Mouse (Mus musculus): ENCODE data around the gene Nrp1. TPM values are rescaled to one million over a fixed set of nuclear protein-coding genes. Genes with fewer than 3 reads are reported as not detected.

Nrp1 gene
- polyA plus RNA-seq, 1 experiment from 2014 or later = 144 TPM

GRCm38 (mm10) chr8:128478017-128478416 lies 119.6 kb downstream of the Nrp1 start:
- Histone ChIP-seq H3K9ac (ENCODE audit: low read length) (no peak overlapping the region), H3K27me3 (ENCODE audit: control insufficient read depth, insufficient read depth, low read depth, low read length) (no peaks in the 10 kb centered on the region), H3K4me2 (ENCODE audit: low read depth, low read length) (no peak overlapping the region), H3K9me3 (ENCODE audit: control insufficient read depth, low read length) (no peaks in the 10 kb centered on the region), H3K36me3 (ENCODE audit: control insufficient read depth, insufficient read depth, low read length) (peaks cover 25% of the 10 kb centered on the region), H3K4me3 (ENCODE audit: low read length) (no peak overlapping the region), H3K4me1 (replicated peaks; ENCODE audit: control insufficient read depth, insufficient read depth, low read length) (peaks cover 5% of the 10 kb centered on the region; the same call in 1 of the 2 replicates), H3K27ac (ENCODE audit: low read length) (peak overlapping the region; percentile 60; the same call in 1 of the 2 replicates)
- no peak for ATAC-seq (ENCODE audit: low read depth)
- 46% methylated on average over 4 of the region's 4 CpGs for WGBS

- H3K4me2 ChIP-seq (ENCODE audit: low read depth, low read length) = no peak overlapping the region
- peak; percentile 50; the same call in 1 of the 2 replicates for ATAC-seq (ENCODE audit: low read depth)
- no peak overlapping the region for H3K9ac ChIP-seq (ENCODE audit: low read length)
- no peak overlapping the region for H3K4me3 ChIP-seq (ENCODE audit: low read length)
- 51% methylated on average over 5 of the region's 5 CpGs for WGBS
- H3K27ac ChIP-seq (ENCODE audit: low read length) = peak overlapping the region; percentile 59
- H3K9me3 ChIP-seq (ENCODE audit: control insufficient read depth, low read length) = no peaks in the 10 kb centered on the region
- H3K4me1 ChIP-seq (replicated peaks; ENCODE audit: control insufficient read depth, insufficient read depth, low read length) = peaks cover 5% of the 10 kb centered on the region
- peaks cover 25% of the 10 kb centered on the region for H3K36me3 ChIP-seq (ENCODE audit: control insufficient read depth, insufficient read depth, low read length)
- no peaks in the 10 kb centered on the region for H3K27me3 ChIP-seq (ENCODE audit: control insufficient read depth, insufficient read depth, low read depth, low read length)
Measured at GRCm38 (mm10) chr8:128479309-128480013, 121.1 kb downstream of the Nrp1 start.

- Histone ChIP-seq H3K4me3 (ENCODE audit: low read length) (no peak overlapping the region), H3K4me1 (replicated peaks; ENCODE audit: control insufficient read depth, insufficient read depth, low read length) (peaks cover 5% of the 10 kb centered on the region), H3K4me2 (ENCODE audit: low read depth, low read length) (no peak overlapping the region), H3K27ac (ENCODE audit: low read length) (peak overlapping the region; percentile 33), H3K9ac (ENCODE audit: low read length) (no peak overlapping the region), H3K27me3 (ENCODE audit: control insufficient read depth, insufficient read depth, low read depth, low read length) (no peaks in the 10 kb centered on the region), H3K9me3 (ENCODE audit: control insufficient read depth, low read length) (no peaks in the 10 kb centered on the region), H3K36me3 (ENCODE audit: control insufficient read depth, insufficient read depth, low read length) (peaks cover 24% of the 10 kb centered on the region)
- 74% methylated on average over 8 of the region's 8 CpGs for WGBS
- peak; percentile 22; the same call in 1 of the 2 replicates for ATAC-seq (ENCODE audit: low read depth)
Measured at GRCm38 (mm10) chr8:128480896-128481665, 122.7 kb downstream of the Nrp1 start.

- Histone ChIP-seq H3K9ac (ENCODE audit: low read length) (no peak overlapping the region), H3K27me3 (ENCODE audit: control insufficient read depth, insufficient read depth, low read depth, low read length) (no peaks in the 10 kb centered on the region), H3K27ac (ENCODE audit: low read length) (peak overlapping the region; percentile 11), H3K4me2 (ENCODE audit: low read depth, low read length) (no peak overlapping the region), H3K9me3 (ENCODE audit: control insufficient read depth, low read length) (no peaks in the 10 kb centered on the region), H3K36me3 (ENCODE audit: control insufficient read depth, insufficient read depth, low read length) (peaks cover 12% of the 10 kb centered on the region; the same call in 1 of the 2 replicates), H3K4me1 (replicated peaks; ENCODE audit: control insufficient read depth, insufficient read depth, low read length) (peaks cover 12% of the 10 kb centered on the region), H3K4me3 (ENCODE audit: low read length) (no peak overlapping the region)
- WGBS = 62% methylated on average over 3 of the region's 3 CpGs
- ATAC-seq (ENCODE audit: low read depth) = no peak
Measured at GRCm38 (mm10) chr8:128483344-128483743, 124.9 kb downstream of the Nrp1 start.

GRCm38 (mm10) chr8:128484720-128485124 lies 126.3 kb downstream of the Nrp1 start:
- Histone ChIP-seq H3K27ac (ENCODE audit: low read length) (peak overlapping the region; percentile 29), H3K9me3 (ENCODE audit: control insufficient read depth, low read length) (no peaks in the 10 kb centered on the region), H3K4me2 (ENCODE audit: low read depth, low read length) (no peak overlapping the region), H3K9ac (ENCODE audit: low read length) (no peak overlapping the region), H3K36me3 (ENCODE audit: control insufficient read depth, insufficient read depth, low read length) (peaks cover 12% of the 10 kb centered on the region; the same call in 1 of the 2 replicates), H3K4me3 (ENCODE audit: low read length) (no peak overlapping the region), H3K27me3 (ENCODE audit: control insufficient read depth, insufficient read depth, low read depth, low read length) (no peaks in the 10 kb centered on the region), H3K4me1 (replicated peaks; ENCODE audit: control insufficient read depth, insufficient read depth, low read length) (peaks cover 19% of the 10 kb centered on the region)
- peak; percentile 35; the same call in 1 of the 2 replicates for ATAC-seq (ENCODE audit: low read depth)
- 54% methylated on average over 1 of the region's 1 CpGs for WGBS

- Histone ChIP-seq H3K9ac (ENCODE audit: low read length) (no peak overlapping the region), H3K4me3 (ENCODE audit: low read length) (no peak overlapping the region), H3K4me2 (ENCODE audit: low read depth, low read length) (no peak overlapping the region), H3K36me3 (ENCODE audit: control insufficient read depth, insufficient read depth, low read length) (peaks cover 9% of the 10 kb centered on the region; the same call in 1 of the 2 replicates), H3K4me1 (replicated peaks; ENCODE audit: control insufficient read depth, insufficient read depth, low read length) (peaks cover 22% of the 10 kb centered on the region), H3K27ac (ENCODE audit: low read length) (no peak overlapping the region), H3K27me3 (ENCODE audit: control insufficient read depth, insufficient read depth, low read depth, low read length) (no peaks in the 10 kb centered on the region), H3K9me3 (ENCODE audit: control insufficient read depth, low read length) (no peaks in the 10 kb centered on the region)
- 67% methylated on average over 2 of the region's 2 CpGs for WGBS
- ATAC-seq (ENCODE audit: low read depth) = no peak
Measured at GRCm38 (mm10) chr8:128486043-128486442, 127.6 kb downstream of the Nrp1 start.

GRCm38 (mm10) chr8:128487966-128488931 lies 129.8 kb downstream of the Nrp1 start:
- Histone ChIP-seq H3K27me3 (ENCODE audit: control insufficient read depth, insufficient read depth, low read depth, low read length) (no peaks in the 10 kb centered on the region), H3K9me3 (ENCODE audit: control insufficient read depth, low read length) (no peaks in the 10 kb centered on the region), H3K4me1 (replicated peaks; ENCODE audit: control insufficient read depth, insufficient read depth, low read length) (peaks cover 19% of the 10 kb centered on the region), H3K36me3 (ENCODE audit: control insufficient read depth, insufficient read depth, low read length) (peaks cover 5% of the 10 kb centered on the region; the same call in 1 of the 2 replicates), H3K4me2 (ENCODE audit: low read depth, low read length) (no peak overlapping the region), H3K9ac (ENCODE audit: low read length) (no peak overlapping the region), H3K27ac (ENCODE audit: low read length) (peak overlapping the region; percentile 58), H3K4me3 (ENCODE audit: low read length) (no peak overlapping the region)
- WGBS = 28% methylated on average over 10 of the region's 10 CpGs
- ATAC-seq (ENCODE audit: low read depth) = peak; percentile 62

GRCm38 (mm10) chr8:128489351-128489750 lies 130.9 kb downstream of the Nrp1 start:
- WGBS = 77% methylated on average over 1 of the region's 1 CpGs
- H3K27ac ChIP-seq (ENCODE audit: low read length) = 0 out of 2 replicates have a peak overlapping the region, but pooled peaks have one; percentile 47
- H3K4me2 ChIP-seq (ENCODE audit: low read depth, low read length) = no peak overlapping the region
- no peaks in the 10 kb centered on the region for H3K27me3 ChIP-seq (ENCODE audit: control insufficient read depth, insufficient read depth, low read depth, low read length)
- no peak for ATAC-seq (ENCODE audit: low read depth)
- H3K9me3 ChIP-seq (ENCODE audit: control insufficient read depth, low read length) = no peaks in the 10 kb centered on the region
- H3K36me3 ChIP-seq (ENCODE audit: control insufficient read depth, insufficient read depth, low read length) = peaks cover 9% of the 10 kb centered on the region
- H3K9ac ChIP-seq (ENCODE audit: low read length) = no peak overlapping the region
- H3K4me3 ChIP-seq (ENCODE audit: low read length) = no peak overlapping the region
- H3K4me1 ChIP-seq (replicated peaks; ENCODE audit: control insufficient read depth, insufficient read depth, low read length) = peaks cover 19% of the 10 kb centered on the region
